Mouse (Mus musculus): Measurements from ENCODE around the gene Rnf5.

- TF ChIP-seq USF1 (IDR thresholded peaks at IDR 0.05; ENCODE audit: low read depth): no peak
- no peak for TF ChIP-seq MYOG (IDR thresholded peaks at IDR 0.05; ENCODE audit: control insufficient read depth in 1 of 3, insufficient read depth in 1 of 3, insufficient read length in 2 of 3, low read depth in 2 of 3)
- no peak for TF ChIP-seq MAX (IDR thresholded peaks at IDR 0.05; ENCODE audit: low read depth)
- no peak for TF ChIP-seq MYOD1 (IDR thresholded peaks at IDR 0.05; ENCODE audit: control insufficient read depth in 1 of 3, insufficient read length in 2 of 3, low read depth in 2 of 3)
- peak; percentile 14 for TF ChIP-seq POLR2A (IDR thresholded peaks at IDR 0.05; ENCODE audit: insufficient read length, low read depth)
- no peak for TF ChIP-seq E2F4 (IDR thresholded peaks at IDR 0.05; ENCODE audit: insufficient read depth)
- no peak for TF ChIP-seq SRF (IDR thresholded peaks at IDR 0.05; ENCODE audit: control insufficient read depth, insufficient read length, low read depth)
- no peak for TF ChIP-seq REST (IDR thresholded peaks at IDR 0.05; ENCODE audit: insufficient read depth, insufficient read length)
- no peak for TF ChIP-seq TCF12 (IDR thresholded peaks at IDR 0.05; ENCODE audit: insufficient read depth, poor library complexity, severe bottlenecking)
- no peak for TF ChIP-seq CEBPB (IDR thresholded peaks at IDR 0.05; ENCODE audit: insufficient read depth, poor library complexity, severe bottlenecking)
- TF ChIP-seq POLR2AphosphoS2 (IDR thresholded peaks at IDR 0.05; ENCODE audit: insufficient read length, low read depth): peak; percentile 84
These were observed 5.9 kb downstream of the Rnf5 start, which contains the start of gene Ager for GRCm38 (mm10) chr17:34597566-34598095.

All from myocyte (in vitro differentiated cells).